Mouse (Mus musculus): ENCODE measurements at regions not wholly inside any gene's neighbourhood (a gene's known extent, or its start where the extent isn't known, plus 50 kb on each side); places are given as distances from the start of the nearest gene placed in this dataset.
A peak's percentile ranks its signal among the peaks of the same experiment; 100 is the strongest.

- in situ Hi-C loops (cut with MboI; ENCODE audit: low sequenced_read_pairs in 2 of 2, unreplicated experiment in 2 of 2), result no loop called here
- DNase-seq (ENCODE audit: low read depth, low spot score), result peak; percentile 41
- no peaks in the 10 kb centered on the region for H3K36me3 ChIP-seq (ENCODE audit: control insufficient read depth, insufficient read depth, low read length, poor library complexity, severe bottlenecking)
- peak overlapping the region; percentile 12 to 15; a peak in 1 of 4 replicates for H3K4me3 ChIP-seq (ENCODE audit: insufficient read depth in 1 of 2, low read depth in 1 of 2, low read length in 2 of 2, poor library complexity in 1 of 2, severe bottlenecking in 1 of 2)
- no peaks in the 10 kb centered on the region for H3K9me3 ChIP-seq (ENCODE audit: control insufficient read depth, insufficient read depth, low read depth, low read length)
- peak overlapping the region; percentile 78 for H3K27ac ChIP-seq (ENCODE audit: insufficient read depth, low read depth, low read length, poor library complexity, severe bottlenecking)
- TF ChIP-seq CHD2 (IDR thresholded peaks at IDR 0.05; ENCODE audit: low read depth, low read length), result 0 out of 2 replicates have a peak, but pooled peaks have one; percentile 17
- no peak for TF ChIP-seq ZC3H11A (IDR thresholded peaks at IDR 0.05; ENCODE audit: borderline replicate concordance, low read depth, low read length)
- TF ChIP-seq ZNF384 (IDR thresholded peaks at IDR 0.05; ENCODE audit: low read depth, low read length), result peak; percentile 59; the same call in 1 of the 2 replicates
- peak; percentile 55; the same call in 1 of the 2 replicates for TF ChIP-seq MAFK (IDR thresholded peaks at IDR 0.05; ENCODE audit: insufficient read depth, low read depth, low read length)
- no peak for TF ChIP-seq HCFC1 (IDR thresholded peaks at IDR 0.05; ENCODE audit: borderline replicate concordance, insufficient read depth, low read length)
- peaks cover 9 to 14% of the 10 kb centered on the region in 2 experiments for H3K4me1 ChIP-seq (ENCODE audit: control insufficient read depth in 2 of 2, insufficient read depth in 2 of 2, low read length in 2 of 2, poor library complexity in 1 of 2)
- H3K9ac ChIP-seq (ENCODE audit: insufficient read depth, low read depth, low read length, poor library complexity, severe bottlenecking), result no peak overlapping the region; the same call in 1 of the 2 replicates
Observed at GRCm38 (mm10) chr1:64305427-64306213, 183.5 kb upstream of the Klf7 start.

GRCm38 (mm10) chr1:64302833-64303358 is 180.8 kb upstream of the Klf7 start:
- no peak for DNase-seq (ENCODE audit: low read depth, low spot score)
- H3K27ac ChIP-seq (ENCODE audit: insufficient read depth, low read depth, low read length, poor library complexity, severe bottlenecking), result peak overlapping the region; percentile 66; the same call in 1 of the 2 replicates
- no peaks in the 10 kb centered on the region for H3K36me3 ChIP-seq (ENCODE audit: control insufficient read depth, insufficient read depth, low read length, poor library complexity, severe bottlenecking)
- TF ChIP-seq ZNF384 (IDR thresholded peaks at IDR 0.05; ENCODE audit: low read depth, low read length) (peak; percentile 53; the same call in 1 of the 2 replicates), HCFC1 (IDR thresholded peaks at IDR 0.05; ENCODE audit: borderline replicate concordance, insufficient read depth, low read length) (no peak), CHD2 (IDR thresholded peaks at IDR 0.05; ENCODE audit: low read depth, low read length) (no peak), ZC3H11A (IDR thresholded peaks at IDR 0.05; ENCODE audit: borderline replicate concordance, low read depth, low read length) (no peak), MAFK (IDR thresholded peaks at IDR 0.05; ENCODE audit: insufficient read depth, low read depth, low read length) (no peak)
- peaks cover 9 to 20% of the 10 kb centered on the region in 2 experiments for H3K4me1 ChIP-seq (ENCODE audit: control insufficient read depth in 2 of 2, insufficient read depth in 2 of 2, low read length in 2 of 2, poor library complexity in 1 of 2)
- H3K9me3 ChIP-seq (ENCODE audit: control insufficient read depth, insufficient read depth, low read depth, low read length), result no peaks in the 10 kb centered on the region
- in situ Hi-C loops (cut with MboI; ENCODE audit: low sequenced_read_pairs in 2 of 2, unreplicated experiment in 2 of 2), result no loop called here
- peak overlapping the region; percentile 12; the same call in 1 of the 2 replicates for H3K9ac ChIP-seq (ENCODE audit: insufficient read depth, low read depth, low read length, poor library complexity, severe bottlenecking)
- peak overlapping the region in 1 of 2 experiments; percentile 37; a peak in 2 of 4 replicates for H3K4me3 ChIP-seq (ENCODE audit: insufficient read depth in 1 of 2, low read depth in 1 of 2, low read length in 2 of 2, poor library complexity in 1 of 2, severe bottlenecking in 1 of 2)

- Histone ChIP-seq H3K36me3 (ENCODE audit: control insufficient read depth, insufficient read depth, low read length, poor library complexity, severe bottlenecking) (no peaks in the 10 kb centered on the region), H3K27ac (ENCODE audit: insufficient read depth, low read depth, low read length, poor library complexity, severe bottlenecking) (peak overlapping the region; percentile 63; the same call in 1 of the 2 replicates), H3K4me3 (ENCODE audit: insufficient read depth in 1 of 2, low read depth in 1 of 2, low read length in 2 of 2, poor library complexity in 1 of 2, severe bottlenecking in 1 of 2) (no peak overlapping the region), H3K9me3 (ENCODE audit: control insufficient read depth, insufficient read depth, low read depth, low read length) (no peaks in the 10 kb centered on the region), H3K9ac (ENCODE audit: insufficient read depth, low read depth, low read length, poor library complexity, severe bottlenecking) (no peak overlapping the region), H3K4me1 (ENCODE audit: control insufficient read depth in 2 of 2, insufficient read depth in 2 of 2, low read length in 2 of 2, poor library complexity in 1 of 2) (peaks cover 9 to 20% of the 10 kb centered on the region in 2 experiments)
- TF ChIP-seq ZNF384 (IDR thresholded peaks at IDR 0.05; ENCODE audit: low read depth, low read length), result no peak
- no peak for TF ChIP-seq CHD2 (IDR thresholded peaks at IDR 0.05; ENCODE audit: low read depth, low read length)
- no peak for DNase-seq (ENCODE audit: low read depth, low spot score)
- in situ Hi-C loops (cut with MboI; ENCODE audit: low sequenced_read_pairs in 2 of 2, unreplicated experiment in 2 of 2), result no loop called here
Observed at GRCm38 (mm10) chr1:64301530-64302061, 179.5 kb upstream of the Klf7 start.

- H3K9ac ChIP-seq (ENCODE audit: insufficient read depth, low read depth, low read length, poor library complexity, severe bottlenecking), result no peak overlapping the region
- TF ChIP-seq ZNF384 (IDR thresholded peaks at IDR 0.05; ENCODE audit: low read depth, low read length) (no peak), CHD2 (IDR thresholded peaks at IDR 0.05; ENCODE audit: low read depth, low read length) (no peak), ZC3H11A (IDR thresholded peaks at IDR 0.05; ENCODE audit: borderline replicate concordance, low read depth, low read length) (no peak), HCFC1 (IDR thresholded peaks at IDR 0.05; ENCODE audit: borderline replicate concordance, insufficient read depth, low read length) (no peak), MAFK (IDR thresholded peaks at IDR 0.05; ENCODE audit: insufficient read depth, low read depth, low read length) (no peak)
- no peaks in the 10 kb centered on the region for H3K36me3 ChIP-seq (ENCODE audit: control insufficient read depth, insufficient read depth, low read length, poor library complexity, severe bottlenecking)
- no peaks in the 10 kb centered on the region for H3K9me3 ChIP-seq (ENCODE audit: control insufficient read depth, insufficient read depth, low read depth, low read length)
- H3K4me1 ChIP-seq (ENCODE audit: control insufficient read depth in 2 of 2, insufficient read depth in 2 of 2, low read length in 2 of 2, poor library complexity in 1 of 2), result peaks cover 6 to 20% of the 10 kb centered on the region in 2 experiments; a peak in 3 of 4 replicates
- in situ Hi-C loops (cut with MboI; ENCODE audit: low sequenced_read_pairs in 2 of 2, unreplicated experiment in 2 of 2), result no loop called here
- no peak for DNase-seq (ENCODE audit: low read depth, low spot score)
- no peak overlapping the region for H3K4me3 ChIP-seq (ENCODE audit: insufficient read depth in 1 of 2, low read depth in 1 of 2, low read length in 2 of 2, poor library complexity in 1 of 2, severe bottlenecking in 1 of 2)
- H3K27ac ChIP-seq (ENCODE audit: insufficient read depth, low read depth, low read length, poor library complexity, severe bottlenecking), result no peak overlapping the region
Observed at GRCm38 (mm10) chr1:64300951-64301529, 179.0 kb upstream of the Klf7 start.
